Mouse (Mus musculus) kidney, adult 18-20 months (tissue): ENCODE measurements at regions not wholly inside any gene's neighbourhood (a gene's known extent, or its start where the extent isn't known, plus 50 kb on each side); places are given as distances from the start of the nearest gene placed in this dataset.

Source experiments
- DNase-seq: peaks from one replicate; pipeline ENCODE4 v3.0.0; 2021

- no peak for DNase-seq
Measured at GRCm38 (mm10) chr2:117399487-117399886, 56.7 kb upstream of the Rasgrp1 start.

GRCm38 (mm10) chr2:117403425-117404175 is 60.8 kb upstream of the Rasgrp1 start:
- no peak for DNase-seq

GRCm38 (mm10) chr2:117405453-117405852 is 62.7 kb upstream of the Rasgrp1 start:
- no peak for DNase-seq

- no peak for DNase-seq
Measured at GRCm38 (mm10) chr2:117408241-117408640, 65.4 kb upstream of the Rasgrp1 start.

- peak; percentile 14 for DNase-seq
Measured at GRCm38 (mm10) chr2:117412045-117412606, 69.3 kb upstream of the Rasgrp1 start.

- no peak for DNase-seq
Measured at GRCm38 (mm10) chr2:117417229-117417970, 74.6 kb upstream of the Rasgrp1 start.

- no peak for DNase-seq
Measured at GRCm38 (mm10) chr2:117418121-117418615, 75.4 kb upstream of the Rasgrp1 start.

- no peak for DNase-seq
Measured at GRCm38 (mm10) chr2:117418711-117419110, 75.9 kb upstream of the Rasgrp1 start.

- DNase-seq, result no peak
Measured at GRCm38 (mm10) chr2:117421376-117421775, 78.6 kb upstream of the Rasgrp1 start.

- no peak for DNase-seq
Measured at GRCm38 (mm10) chr2:117422756-117423155, 80.0 kb upstream of the Rasgrp1 start.

GRCm38 (mm10) chr2:117429205-117429604 is 86.4 kb upstream of the Rasgrp1 start:
- DNase-seq, result no peak

- DNase-seq, result no peak
Measured at GRCm38 (mm10) chr2:117432010-117432409, 89.2 kb upstream of the Rasgrp1 start.

- no peak for DNase-seq
Measured at GRCm38 (mm10) chr2:117432923-117433322, 90.1 kb upstream of the Rasgrp1 start.

GRCm38 (mm10) chr2:117433482-117433881 is 90.7 kb upstream of the Rasgrp1 start:
- DNase-seq, result no peak

- DNase-seq, result no peak
Measured at GRCm38 (mm10) chr2:117438079-117438478, 95.3 kb upstream of the Rasgrp1 start.

GRCm38 (mm10) chr2:117438586-117439371 is 96.0 kb upstream of the Rasgrp1 start:
- peak; percentile 68 for DNase-seq

GRCm38 (mm10) chr2:117439372-117440183 is 96.8 kb upstream of the Rasgrp1 start:
- no peak for DNase-seq

- DNase-seq, result no peak
Measured at GRCm38 (mm10) chr2:117440801-117441281, 98.0 kb upstream of the Rasgrp1 start.

- DNase-seq, result no peak
Measured at GRCm38 (mm10) chr2:117442862-117443261, 100.1 kb upstream of the Rasgrp1 start.

GRCm38 (mm10) chr2:117444671-117445070 is 101.9 kb upstream of the Rasgrp1 start:
- DNase-seq, result peak; percentile 10

GRCm38 (mm10) chr2:117446876-117447275 is 104.1 kb upstream of the Rasgrp1 start:
- no peak for DNase-seq
